Mouse (Mus musculus) cerebellum, adult 2 months (tissue): Measurements from ENCODE around the gene Meis2. TPM values are rescaled to one million over a fixed set of nuclear protein-coding genes. Genes with fewer than 3 reads are reported as not detected.

Experiments used
- DNase-seq, 2 experiments: peaks; one replicate each; pipeline ENCODE4 v3.0.0; 2021
- H3K27ac ChIP-seq: fragments of 200-500 bp; 2 replicates; pipeline ENCODE4 v1.5.1; 2012; ENCODE audit warnings: low read length, control low read depth, inconsistent platforms; ENCODE audit not compliant: insufficient read depth
- H3K27me3 ChIP-seq: fragments of 200-500 bp; 2 replicates; pipeline ENCODE4 v1.6.1; 2012; ENCODE audit warnings: inconsistent platforms, mild to moderate bottlenecking, low read length, moderate library complexity; ENCODE audit not compliant: control insufficient read depth, insufficient read depth
- H3K4me1 ChIP-seq: fragments of 200-500 bp; 2 replicates; pipeline ENCODE4 v1.6.1; 2011; ENCODE audit warnings: low read length; ENCODE audit not compliant: control insufficient read depth, insufficient read depth
- H3K4me3 ChIP-seq: fragments of 200-500 bp; replicated peaks from 2 replicates; pipeline ENCODE3; 2011; ENCODE audit warnings: mild to moderate bottlenecking, low read depth, low read length, control low read depth; ENCODE audit not compliant: insufficient read depth
- CTCF ChIP-seq: fragments of 200-500 bp; IDR thresholded peaks from 2 replicates; pipeline ENCODE4 v1.5.1; 2011; ENCODE audit warnings: low read depth, mild to moderate bottlenecking, control low read depth, low read length, moderate library complexity, borderline replicate concordance; ENCODE audit not compliant: insufficient read depth
- POLR2A ChIP-seq: fragments of 200-500 bp; IDR thresholded peaks from 2 replicates; pipeline ENCODE4 v1.6.1; 2011; ENCODE audit warnings: low read length, control low read depth, borderline replicate concordance; ENCODE audit not compliant: insufficient read depth
- WGBS: fragments of 180-500 bp; shearing (Covaris S2); methylation state at CpG from one replicate; pipeline ENCODE4 v1.1.7; 2018; 5-methylcytosine and 5-hydroxymethylcytosine counted together
- polyA plus RNA-seq: library from polyadenylated mRNA; depleted of rRNA; stranded (reverse); fragments of >200 nt; gene quantifications from 2 replicates; pipeline ENCODE4 v1.2.3, GENCODE M21; 2012

Gene Meis2
- polyA plus RNA-seq, 1 experiment = 58.7 TPM

DNA sequence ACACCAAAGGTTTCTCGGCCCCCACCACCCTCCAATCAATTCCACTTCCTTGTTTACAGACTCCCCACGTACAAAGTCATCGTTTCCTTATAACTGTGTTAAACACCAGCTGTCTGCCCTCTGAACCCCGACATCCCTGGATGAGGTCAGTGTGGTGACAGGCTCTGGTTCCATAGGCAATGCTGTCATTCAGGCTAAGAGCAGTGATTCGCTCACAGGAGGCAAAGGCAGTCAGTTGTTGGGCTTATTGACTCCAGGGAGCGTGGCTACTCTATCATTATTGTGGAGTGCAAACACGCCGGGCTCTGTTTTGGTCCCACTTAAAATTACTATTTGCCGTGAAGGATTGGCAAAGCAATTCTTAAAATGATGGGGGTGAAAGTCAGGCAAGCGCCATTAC is 182.1 kb downstream of the Meis2 start:
- TF ChIP-seq POLR2A = no peak
- TF ChIP-seq CTCF = no peak
- no peak for DNase-seq
- no peak overlapping the region for H3K27ac ChIP-seq
- H3K4me1 ChIP-seq = no peaks in the 10 kb centered on the region
- no peak overlapping the region for H3K4me3 ChIP-seq
- 76% methylated on average over 10 of the region's 10 CpGs for WGBS
- no peaks in the 10 kb centered on the region; the same call in 1 of the 2 replicates for H3K27me3 ChIP-seq

DNA sequence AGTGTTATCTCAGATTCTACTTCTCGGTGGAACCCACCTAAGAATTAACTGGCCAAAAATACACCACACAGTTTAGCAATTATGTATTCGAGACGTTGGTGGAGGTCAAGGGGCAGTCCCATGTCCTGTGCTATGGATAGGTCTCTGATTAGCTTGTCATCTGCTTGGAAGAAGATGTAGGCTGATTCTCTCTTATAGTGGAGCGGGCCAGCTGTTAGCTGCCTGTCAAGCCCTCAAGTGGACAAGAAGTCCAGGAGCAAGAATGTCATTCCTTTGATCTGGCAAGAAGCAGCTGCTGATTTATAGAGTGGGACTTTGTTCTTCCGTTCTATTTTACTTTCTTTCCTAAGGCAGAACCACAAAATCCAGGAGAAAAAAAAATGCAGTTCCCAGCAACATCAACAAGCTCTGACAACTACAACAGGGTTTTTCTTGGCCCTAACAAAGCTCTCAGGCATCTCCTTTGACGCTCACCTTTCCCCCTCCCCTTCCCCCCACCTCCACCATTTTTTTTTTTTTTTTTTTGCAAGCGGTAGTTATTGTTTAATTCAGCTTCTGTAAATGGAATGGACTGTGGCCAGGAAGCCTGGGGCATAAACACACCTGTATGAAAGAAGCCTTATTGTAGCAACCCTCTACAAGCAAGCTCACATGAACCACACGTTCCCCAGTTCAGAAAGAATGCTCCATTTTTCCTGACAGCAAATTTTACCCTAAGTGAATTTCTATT is 189.7 kb downstream of the Meis2 start:
- no peak for TF ChIP-seq POLR2A
- no peak for TF ChIP-seq CTCF
- no peaks in the 10 kb centered on the region; the same call in 1 of the 2 replicates for H3K27me3 ChIP-seq
- WGBS = 69% methylated on average over 8 of the region's 8 CpGs
- H3K27ac ChIP-seq = no peak overlapping the region
- no peak for DNase-seq
- H3K4me3 ChIP-seq = no peak overlapping the region
- no peaks in the 10 kb centered on the region for H3K4me1 ChIP-seq

DNA sequence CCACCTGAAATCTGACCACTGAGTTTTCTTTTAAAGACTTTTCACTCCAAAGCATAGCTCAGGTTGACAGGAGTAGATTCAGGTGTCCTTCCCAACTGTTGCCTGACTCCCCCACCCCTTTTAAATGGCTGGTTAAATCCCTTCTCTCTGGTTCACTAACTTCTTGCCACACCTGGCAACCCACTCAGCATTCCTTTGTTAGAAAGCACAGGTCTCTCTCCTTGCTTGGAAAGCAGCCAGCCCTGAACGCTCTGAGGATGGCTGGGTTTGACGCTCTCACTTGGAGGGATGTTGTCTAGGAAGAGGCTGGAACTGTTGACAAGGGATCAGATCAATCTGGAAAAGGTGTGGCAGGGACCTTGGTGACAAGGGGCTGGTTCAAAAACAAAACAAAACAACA is 192.8 kb downstream of the Meis2 start:
- no peak overlapping the region for H3K4me3 ChIP-seq
- no peak for TF ChIP-seq CTCF
- TF ChIP-seq POLR2A = no peak
- no peak overlapping the region for H3K27ac ChIP-seq
- no peak for DNase-seq
- H3K4me1 ChIP-seq = no peaks in the 10 kb centered on the region
- 18% methylated on average over 2 of the region's 2 CpGs for WGBS
- H3K27me3 ChIP-seq = no peaks in the 10 kb centered on the region; the same call in 1 of the 2 replicates

DNA sequence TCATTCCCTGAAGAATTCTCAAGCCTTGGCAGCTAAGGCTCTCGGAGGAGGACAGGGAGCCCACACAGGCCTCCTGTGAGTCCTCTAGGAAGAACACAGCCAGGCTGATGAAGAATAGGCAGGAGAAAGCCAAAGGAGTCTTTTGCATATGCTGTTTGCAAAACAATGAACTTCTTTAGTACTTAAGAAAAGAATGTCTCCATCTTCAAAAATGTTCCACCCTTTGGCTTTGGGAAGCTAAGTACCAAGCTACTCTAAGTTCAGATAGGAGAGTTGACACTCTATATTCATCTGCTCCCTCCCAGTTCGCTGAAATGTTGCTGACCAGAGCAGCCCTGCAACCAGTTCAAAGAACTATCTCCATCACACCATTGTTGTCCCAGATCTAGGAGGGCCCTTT is 195.7 kb downstream of the Meis2 start:
- no peak for TF ChIP-seq POLR2A
- TF ChIP-seq CTCF = no peak
- no peak for DNase-seq
- 50% methylated on average over 2 of the region's 2 CpGs for WGBS
- Histone ChIP-seq H3K27ac (no peak overlapping the region), H3K27me3 (no peaks in the 10 kb centered on the region; the same call in 1 of the 2 replicates), H3K4me3 (no peak overlapping the region), H3K4me1 (no peaks in the 10 kb centered on the region)

DNA sequence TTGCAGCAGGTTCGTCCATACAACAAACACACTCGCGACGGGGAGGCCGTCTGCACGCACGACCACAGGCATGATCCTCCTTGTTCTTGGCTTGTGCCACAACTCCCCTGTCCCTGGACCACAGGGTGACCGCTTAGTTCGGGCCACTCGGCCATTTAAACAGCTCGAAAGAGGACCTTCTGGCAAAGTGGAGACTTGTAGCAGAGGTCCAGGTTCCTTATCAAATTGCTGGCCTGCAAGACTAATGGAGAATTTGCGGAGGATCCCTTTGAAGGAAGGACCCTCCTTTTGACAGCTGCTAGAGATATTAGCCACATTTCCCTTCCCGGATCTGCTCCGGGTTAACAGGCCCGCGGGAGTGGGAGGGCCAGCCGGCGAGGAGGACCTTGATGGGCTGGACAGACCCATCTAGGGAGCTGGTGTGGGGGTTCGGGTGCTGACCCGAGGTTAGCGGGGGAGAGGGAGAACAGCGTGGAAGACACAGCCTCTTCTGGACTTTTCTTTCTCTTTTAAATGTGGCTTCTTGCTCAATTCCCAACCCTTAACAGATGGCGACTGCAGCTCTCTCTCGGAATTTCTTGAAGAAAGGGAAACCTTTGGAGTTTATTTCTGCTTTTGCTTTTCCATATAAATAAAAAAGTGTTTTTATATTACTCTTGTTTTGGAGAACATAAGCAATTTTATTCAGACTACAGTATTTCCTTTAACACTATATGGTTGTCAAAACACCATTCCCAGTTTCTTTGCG is 204.9 kb downstream of the Meis2 start:
- H3K27me3 ChIP-seq = peaks cover 13% of the 10 kb centered on the region; the same call in 1 of the 2 replicates
- no peak overlapping the region for H3K27ac ChIP-seq
- no peak overlapping the region for H3K4me3 ChIP-seq
- TF ChIP-seq POLR2A = no peak
- TF ChIP-seq CTCF = no peak
- 9% methylated on average over 25 of the region's 25 CpGs for WGBS
- H3K4me1 ChIP-seq = no peaks in the 10 kb centered on the region; the same call in 1 of the 2 replicates
- DNase-seq = no peak

DNA sequence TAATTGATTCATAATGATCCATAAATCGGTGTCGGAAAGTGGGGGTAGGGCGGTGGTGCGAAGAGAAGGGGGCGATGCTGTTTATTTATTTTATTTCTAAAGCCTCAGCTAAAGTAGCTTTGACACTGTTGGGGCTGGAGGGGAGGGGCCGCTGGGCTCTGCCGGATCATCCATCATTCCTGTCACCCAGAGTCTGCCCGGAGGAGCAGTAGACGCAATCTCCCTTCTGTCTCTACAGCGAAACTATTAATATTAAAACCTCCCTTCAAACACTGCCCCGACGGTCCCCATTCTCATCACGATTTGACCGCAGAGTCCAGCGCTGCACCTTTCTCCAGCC is 205.5 kb downstream of the Meis2 start:
- WGBS = 5% methylated on average over 15 of the region's 15 CpGs
- Histone ChIP-seq H3K27me3 (peaks cover 15% of the 10 kb centered on the region; the same call in 1 of the 2 replicates), H3K4me3 (no peak overlapping the region), H3K27ac (no peak overlapping the region), H3K4me1 (no peaks in the 10 kb centered on the region; the same call in 1 of the 2 replicates)
- TF ChIP-seq POLR2A (no peak), CTCF (no peak)
- no peak for DNase-seq

DNA sequence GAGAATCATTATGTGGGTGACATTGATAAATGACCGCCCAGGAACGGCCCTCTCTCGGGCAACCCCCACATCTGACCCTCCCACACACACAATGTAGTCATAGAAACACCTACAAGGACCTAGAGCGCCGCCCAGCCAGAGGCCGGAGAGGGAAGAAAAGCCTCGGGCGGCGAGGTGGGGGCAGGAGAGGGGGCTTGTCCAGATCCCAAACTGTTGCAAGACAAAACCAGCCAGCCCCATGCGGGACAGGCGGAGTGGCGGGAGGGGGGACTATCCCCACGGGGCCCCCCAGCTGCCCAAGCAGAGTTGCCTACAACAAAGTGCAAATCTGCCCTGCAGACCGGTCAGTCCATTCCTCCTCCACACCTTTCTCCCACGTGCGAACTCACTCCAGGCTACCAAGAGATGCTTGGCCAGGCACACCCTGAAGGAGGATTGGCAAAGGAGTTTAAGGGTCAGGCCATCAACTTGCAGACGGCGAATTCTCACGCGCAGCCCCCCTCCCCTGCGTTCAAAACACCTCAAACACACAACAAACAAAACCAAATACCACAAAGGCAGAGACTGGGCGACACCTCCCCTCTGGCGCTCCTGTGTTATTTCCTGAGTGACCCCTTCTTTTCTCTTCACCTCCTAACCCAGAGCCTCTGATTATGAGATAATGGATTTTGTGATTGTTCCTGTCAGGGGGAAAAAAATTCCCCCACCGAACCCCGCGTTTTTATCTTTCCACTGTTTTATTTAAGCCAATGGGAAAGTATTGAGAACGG is 206.1 kb downstream of the Meis2 start:
- WGBS = 5% methylated on average over 27 of the region's 27 CpGs
- TF ChIP-seq POLR2A = no peak
- TF ChIP-seq CTCF = no peak
- no peak for DNase-seq
- peaks cover 15% of the 10 kb centered on the region; the same call in 1 of the 2 replicates for H3K27me3 ChIP-seq
- H3K4me3 ChIP-seq = no peak overlapping the region
- H3K27ac ChIP-seq = no peak overlapping the region
- H3K4me1 ChIP-seq = no peaks in the 10 kb centered on the region; the same call in 1 of the 2 replicates
